Mouse (Mus musculus) spleen, embryonic (tissue): ENCODE results near the gene Dhx36.

Experiments
- CTCF ChIA-PET: fragments of 350-600 bp; sonication (Branson Sonifier 250); formaldehyde crosslinking; loops from one replicate; lab custom pipeline; 2022; lab: Charles Lee

The Dhx36 gene

DNA sequence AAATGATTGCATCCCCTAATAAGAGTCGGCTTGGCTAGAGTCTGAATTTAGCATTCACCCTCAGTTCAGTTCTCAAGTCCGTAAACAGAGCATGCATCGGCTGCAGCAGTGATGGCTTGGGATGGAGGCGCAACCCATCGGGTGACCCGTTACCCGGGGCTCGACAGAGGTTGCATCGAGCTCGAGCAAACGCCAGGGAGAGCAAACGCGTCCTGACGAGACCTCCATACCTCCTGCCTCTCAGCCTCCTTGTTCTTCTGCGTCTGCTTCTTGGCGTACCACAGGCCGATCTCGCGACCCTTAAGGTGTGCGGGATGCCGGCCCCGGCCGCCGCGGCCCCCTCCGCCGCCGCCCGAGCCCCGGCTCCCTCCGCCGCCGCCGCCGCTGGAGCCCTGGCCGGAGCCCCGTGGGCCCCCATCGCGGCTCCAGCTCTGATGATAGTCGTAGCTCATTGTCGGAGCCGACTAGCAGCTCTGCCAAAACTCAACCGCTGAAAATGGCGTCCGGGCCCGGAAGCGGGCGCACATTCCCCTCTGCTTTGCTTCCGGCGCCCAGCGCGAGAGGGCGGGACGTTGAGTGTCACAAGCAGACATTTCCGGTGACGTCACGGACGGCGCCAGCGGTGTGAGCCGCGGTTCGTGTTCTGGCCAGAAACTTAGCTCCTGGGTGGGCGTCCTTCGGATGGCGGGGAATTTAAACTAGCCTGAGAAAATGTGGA, at the start of gene Dhx36:
Gene Dhx36 (minus strand): TSS at position 517 of the 718 bp plus-strand sequence.
- CTCF ChIA-PET, result no interaction called here

- CTCF ChIA-PET, result interaction anchor here (0.7 kb wide), 1 partner anchor 1327 kb away, joined by 3 read pairs; no protein-coding TSS in a partner anchor
Observed at GRCm38 (mm10) chr3:62527593-62527992, 20.8 kb upstream of the Dhx36 start.

DNA sequence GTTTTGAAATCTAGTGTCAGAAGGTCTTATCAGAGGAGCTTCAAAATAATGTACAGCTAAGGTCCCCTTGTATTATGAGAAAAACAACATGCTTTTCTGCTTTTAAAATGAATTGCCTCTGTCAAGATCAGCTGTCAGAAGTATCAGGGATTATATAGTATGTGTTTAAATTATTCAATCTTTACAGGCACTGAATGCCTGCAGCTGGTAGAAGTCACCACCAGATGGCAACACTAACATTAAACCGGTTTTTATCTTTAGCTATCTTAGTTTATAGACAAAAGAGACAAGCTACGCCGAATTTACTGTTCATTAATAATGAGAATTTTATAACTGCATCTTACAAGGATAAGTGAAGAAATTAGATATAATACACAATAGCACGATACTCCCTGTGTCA, 20.4 kb upstream of the Dhx36 start:
- CTCF ChIA-PET, result interaction anchor here (0.7 kb wide), 1 partner anchor 1327 kb away, joined by 3 read pairs; no protein-coding TSS in a partner anchor

DNA sequence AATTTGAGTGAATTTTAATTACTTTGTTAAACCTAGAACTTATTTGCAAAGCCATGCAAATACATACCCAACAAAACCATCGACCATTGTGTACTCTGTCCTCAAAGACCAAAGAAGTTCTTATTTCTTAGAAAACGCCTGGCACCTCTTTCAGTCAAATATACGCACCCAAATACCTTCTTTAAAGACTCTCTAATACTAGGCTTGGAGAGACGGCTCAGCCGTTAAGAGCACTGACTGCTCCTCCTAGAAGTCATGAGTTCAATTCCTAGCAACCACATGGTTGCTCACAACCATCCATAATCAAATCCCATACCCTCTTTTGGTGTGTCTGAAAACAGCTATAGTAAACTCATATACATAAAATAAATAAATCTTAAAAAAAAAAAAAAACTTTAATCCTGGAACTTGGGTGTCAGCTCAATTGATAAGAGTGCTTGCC, 423 bp upstream of the Dhx36 start:
- CTCF ChIA-PET, result no interaction called here

- CTCF ChIA-PET, result interaction anchor here (0.7 kb wide), 1 partner anchor 74 kb away, joined by 4 read pairs; no protein-coding TSS in a partner anchor
Observed at GRCm38 (mm10) chr3:62505166-62505900, 1.5 kb downstream of the Dhx36 start.

DNA sequence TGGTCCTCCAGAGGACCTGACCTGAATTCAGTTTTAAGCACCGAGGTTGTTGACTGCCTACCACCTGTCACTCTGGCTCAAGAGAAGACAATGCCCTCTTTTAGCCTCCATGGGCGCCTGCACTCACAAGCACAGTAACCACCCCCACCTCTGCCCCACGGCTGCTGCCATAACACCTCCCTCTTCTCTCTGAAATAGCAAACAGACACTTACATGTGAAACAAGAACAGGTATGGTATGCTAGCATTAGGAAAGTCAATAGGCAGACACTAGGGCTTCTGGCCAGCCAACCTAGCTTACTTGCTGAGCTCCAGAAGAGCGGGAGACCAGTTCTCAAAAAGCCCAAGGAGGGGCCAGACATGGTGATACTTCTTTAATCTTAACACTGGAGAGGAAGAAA, 7.5 kb downstream of the Dhx36 start:
- CTCF ChIA-PET, result no interaction called here

- CTCF ChIA-PET, result interaction anchor here (0.7 kb wide), 1 partner anchor 30 kb away, joined by 3 read pairs; no protein-coding TSS in a partner anchor
Observed at GRCm38 (mm10) chr3:62492568-62492967, 14.2 kb downstream of the Dhx36 start.

DNA sequence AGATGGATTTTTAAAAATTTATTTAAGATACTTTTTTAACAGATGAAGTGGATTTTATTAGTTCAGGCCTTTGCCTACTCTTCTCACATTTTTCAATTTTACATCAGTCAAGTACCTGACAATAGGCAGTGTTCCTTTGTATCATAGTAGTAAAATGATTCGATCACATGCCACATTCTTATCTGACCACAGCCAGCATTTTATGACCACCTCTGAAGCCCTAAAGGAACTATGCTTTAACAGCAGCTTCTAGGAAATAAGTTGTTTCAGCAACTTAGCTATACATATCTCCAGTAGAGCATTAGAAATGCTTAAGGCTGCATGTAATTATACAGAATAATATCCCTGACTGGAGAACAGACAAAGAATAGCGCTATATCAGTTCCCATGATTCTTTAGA, 22.5 kb downstream of the Dhx36 start:
- CTCF ChIA-PET, result no interaction called here

DNA sequence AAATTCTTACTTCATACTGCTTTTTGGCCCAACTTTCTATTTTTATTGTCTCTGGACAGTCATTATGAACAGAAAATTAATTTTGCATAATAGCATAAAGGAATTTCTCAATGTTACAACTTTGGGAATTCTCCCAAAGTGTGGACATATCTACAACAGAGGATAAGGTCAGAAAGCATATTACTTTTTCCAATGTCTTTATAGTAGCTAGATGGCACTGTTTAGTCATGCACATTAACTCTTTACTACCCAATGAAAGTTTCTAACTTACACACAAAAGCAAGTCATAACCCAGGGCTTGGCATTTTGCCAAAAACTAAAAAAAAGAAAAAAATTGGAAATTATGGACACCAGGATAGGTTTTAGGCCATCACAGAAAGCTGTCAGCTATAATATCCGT, 36.6 kb downstream of the Dhx36 start:
- CTCF ChIA-PET, result no interaction called here

GRCm38 (mm10) chr3:62464276-62464675, 42.5 kb downstream of the Dhx36 start:
- CTCF ChIA-PET, result no interaction called here

- CTCF ChIA-PET, result no interaction called here
Observed at GRCm38 (mm10) chr3:62459483-62459882, 47.3 kb downstream of the Dhx36 start.

- CTCF ChIA-PET, result no interaction called here
Observed at GRCm38 (mm10) chr3:62458284-62459013, 48.4 kb downstream of the Dhx36 start.

DNA sequence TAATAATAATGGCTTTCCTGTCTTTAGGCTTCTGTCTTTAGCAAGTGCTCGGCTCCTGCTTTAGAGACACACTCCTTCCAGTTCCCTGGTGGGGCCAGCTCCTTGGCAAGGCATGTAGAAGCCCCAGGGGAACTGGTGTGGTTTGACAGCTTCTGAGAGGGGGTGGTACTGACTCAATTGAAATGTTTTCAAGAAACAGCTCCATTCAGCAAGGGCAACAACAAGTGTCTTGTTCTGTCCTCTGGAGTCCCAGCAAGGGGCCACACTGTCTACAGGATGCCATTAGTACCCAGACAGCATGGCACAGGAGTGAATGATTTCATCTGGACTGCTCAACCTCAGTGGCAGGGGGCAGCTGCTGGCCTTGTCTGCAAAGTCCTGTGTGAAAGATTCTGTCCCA, 51.0 kb downstream of the Dhx36 start:
- CTCF ChIA-PET, result no interaction called here

DNA sequence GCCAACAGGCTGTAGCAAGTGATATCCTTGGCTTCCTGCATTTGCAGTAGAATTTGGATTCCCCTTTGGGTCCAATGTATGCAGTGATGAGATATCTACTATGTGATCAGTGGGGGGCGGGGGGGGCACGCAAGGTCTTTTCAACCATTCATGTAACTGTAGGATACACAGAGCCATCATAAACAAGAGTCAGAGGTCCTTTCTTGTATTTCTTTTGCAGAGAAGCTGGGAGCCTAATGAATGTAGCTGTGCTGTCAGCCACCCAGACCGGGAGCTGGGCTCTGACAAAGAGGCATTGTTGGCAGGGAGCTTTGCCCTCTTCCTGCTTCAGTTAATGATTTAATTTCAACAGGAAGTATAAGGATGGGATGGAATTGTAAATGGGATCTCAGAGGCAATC, 52.7 kb downstream of the Dhx36 start:
- CTCF ChIA-PET, result no interaction called here

DNA sequence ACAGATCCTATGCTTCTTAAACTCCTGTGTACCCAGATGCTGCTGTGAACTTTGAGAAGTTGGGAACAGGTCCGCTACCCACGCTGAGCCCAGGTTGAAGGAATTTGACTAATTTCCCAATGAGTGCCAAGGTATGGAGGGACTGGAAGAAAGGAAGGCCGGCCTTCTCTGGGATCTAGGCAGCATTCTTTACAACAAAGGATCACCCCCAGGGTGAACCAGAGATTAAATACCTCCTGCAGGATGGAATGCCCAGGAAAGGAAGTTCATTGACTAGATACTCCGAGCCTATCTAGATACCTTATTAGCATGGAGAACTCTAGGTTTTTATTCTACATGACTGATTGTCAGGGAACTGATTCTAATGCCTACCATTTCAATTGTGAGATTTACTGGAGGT, 53.8 kb downstream of the Dhx36 start:
- CTCF ChIA-PET, result no interaction called here

GRCm38 (mm10) chr3:62449871-62450496, 56.8 kb downstream of the Dhx36 start:
- CTCF ChIA-PET, result no interaction called here

DNA sequence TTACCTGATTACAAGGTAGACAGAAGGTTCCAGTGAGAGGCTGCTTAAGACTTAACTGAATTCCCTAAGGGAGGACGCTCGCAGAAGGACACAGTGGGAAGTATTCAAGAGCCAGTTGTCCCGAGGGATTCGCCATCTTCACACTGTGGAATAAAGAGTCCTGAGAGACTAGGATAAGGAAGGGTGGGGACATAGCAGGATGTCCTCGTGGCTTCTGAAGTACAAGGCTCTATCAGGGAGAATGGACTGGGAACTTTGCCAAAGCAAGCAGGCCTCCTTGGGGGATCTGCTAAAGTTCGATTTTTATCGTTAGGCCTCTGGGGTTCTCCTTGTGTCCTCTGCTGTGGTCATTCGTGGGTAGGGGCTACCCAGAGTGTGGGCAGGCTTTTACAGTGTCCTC, 59.7 kb downstream of the Dhx36 start:
- CTCF ChIA-PET, result no interaction called here

DNA sequence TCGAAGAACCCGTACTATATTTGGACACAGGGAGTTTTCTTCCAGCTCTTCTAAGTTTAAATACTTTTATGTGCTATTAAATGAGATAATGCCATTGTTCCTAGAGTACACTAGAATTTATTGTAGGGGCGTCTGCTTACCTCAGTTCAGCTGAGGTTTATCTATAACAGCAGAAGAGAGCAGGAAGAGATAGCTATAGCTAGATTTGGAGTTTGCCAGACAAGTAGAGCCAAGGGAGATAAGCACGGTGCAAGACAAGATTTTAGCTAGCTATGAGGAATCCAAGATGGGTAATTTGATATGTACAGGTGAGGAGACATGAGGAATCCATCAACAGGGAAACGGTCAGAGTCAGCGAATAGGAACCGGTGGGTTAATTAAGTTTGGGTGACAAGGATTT, 60.5 kb downstream of the Dhx36 start:
- CTCF ChIA-PET, result no interaction called here

DNA sequence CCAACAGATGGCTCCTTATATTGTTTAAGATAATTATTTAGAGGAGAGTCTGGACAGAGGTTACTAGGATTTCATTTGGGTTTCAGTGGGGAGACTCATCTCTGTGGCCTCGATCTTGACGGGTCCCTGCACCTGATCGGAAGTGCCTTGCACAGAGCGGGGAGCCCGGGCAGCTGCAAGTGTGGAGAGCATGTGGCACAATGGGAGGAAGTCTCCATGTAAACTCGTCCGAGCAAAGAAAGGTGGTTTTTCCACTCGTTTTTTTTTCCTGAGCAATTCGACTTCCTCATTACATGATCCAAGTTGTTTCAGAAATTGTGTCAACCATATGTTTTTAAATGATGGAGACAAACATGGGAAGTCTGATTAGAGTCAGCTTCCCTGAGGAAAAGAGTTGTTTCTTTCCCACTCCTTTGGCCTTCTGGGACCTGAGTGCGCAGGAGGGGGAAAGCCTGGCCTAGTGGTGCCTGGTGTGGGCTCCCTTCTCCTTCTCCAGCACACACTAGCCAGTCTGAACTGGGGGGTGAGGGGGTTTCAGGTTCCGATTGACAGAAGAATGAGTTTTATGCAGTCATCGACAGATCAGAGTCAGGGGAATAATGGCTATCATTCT, 63.1 kb downstream of the Dhx36 start:
- CTCF ChIA-PET, result no interaction called here

DNA sequence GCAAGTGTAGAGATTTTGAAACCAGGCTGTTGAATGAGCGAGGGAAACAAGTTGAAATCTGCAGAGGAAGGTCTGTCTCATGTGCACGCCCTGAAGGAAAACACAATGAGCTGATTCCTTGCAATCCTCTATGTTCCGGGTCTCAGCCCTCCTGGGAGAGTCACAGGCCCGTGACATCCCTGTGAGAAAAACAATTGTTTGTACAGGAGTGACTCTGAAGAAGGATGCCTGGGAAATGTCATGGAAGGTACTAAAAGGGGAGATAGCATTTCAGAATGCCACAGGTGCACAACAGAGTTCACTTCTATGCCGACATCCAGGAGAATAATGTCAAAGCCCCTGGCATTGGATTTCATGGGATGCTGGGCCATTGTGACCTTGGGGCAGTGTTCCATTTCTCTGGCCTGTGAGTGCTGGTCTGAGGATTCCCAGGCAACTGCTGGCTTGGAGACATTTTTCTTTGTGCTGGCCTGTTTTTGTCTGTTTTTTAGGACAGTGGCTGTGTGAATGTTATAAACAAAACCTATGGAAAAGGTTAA, 66.3 kb downstream of the Dhx36 start:
- CTCF ChIA-PET, result no interaction called here

- CTCF ChIA-PET, result no interaction called here
Observed at GRCm38 (mm10) chr3:62435923-62436322, 70.9 kb downstream of the Dhx36 start.
